Mouse (Mus musculus) embryo, embryonic 10 days (tissue): Measurements from ENCODE around the gene CK137956.

Experiments used
- DNase-seq: peaks from one replicate; pipeline ENCODE4 v3.0.0-alpha.2; 2015; ENCODE audit warnings: low spot score

The CK137956 gene

DNA sequence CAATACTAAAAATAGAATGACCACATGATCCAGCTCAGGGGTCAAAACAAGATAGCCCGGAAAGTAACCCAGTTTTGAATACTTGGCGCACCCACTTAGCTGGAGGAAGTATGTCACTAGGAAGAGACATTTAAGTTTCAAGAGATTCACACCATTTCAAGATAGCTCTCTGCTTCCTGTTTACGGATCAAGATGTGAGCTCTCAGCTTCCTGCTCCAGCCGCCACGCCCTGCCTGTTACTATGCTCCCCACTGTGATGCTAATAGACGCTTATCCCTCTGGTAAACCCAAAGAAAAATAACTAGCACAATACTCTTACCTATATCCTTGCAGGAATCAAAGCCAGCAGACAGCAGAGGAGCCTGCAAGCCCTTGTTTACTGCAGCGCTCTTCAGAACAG lies 57.2 kb downstream of the CK137956 start:
- no peak for DNase-seq

DNA sequence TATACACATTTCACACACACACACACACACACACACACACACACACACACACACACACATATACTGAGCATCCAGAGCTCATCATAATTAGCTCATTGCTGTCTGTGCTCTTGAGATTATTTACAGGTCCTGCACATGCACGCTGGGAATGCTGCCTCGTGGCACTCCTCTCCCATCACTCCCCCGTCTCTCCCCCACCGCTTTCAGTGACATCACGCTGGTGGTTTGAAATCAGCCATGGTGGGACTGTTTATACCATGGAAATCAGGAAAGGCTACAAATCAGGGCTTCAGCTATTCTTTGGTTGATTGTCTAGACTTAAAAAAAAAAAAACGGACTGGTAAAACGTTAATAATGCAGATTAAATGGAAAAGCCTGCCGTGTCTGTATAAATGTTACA lies 63.6 kb downstream of the CK137956 start:
- no peak for DNase-seq

DNA sequence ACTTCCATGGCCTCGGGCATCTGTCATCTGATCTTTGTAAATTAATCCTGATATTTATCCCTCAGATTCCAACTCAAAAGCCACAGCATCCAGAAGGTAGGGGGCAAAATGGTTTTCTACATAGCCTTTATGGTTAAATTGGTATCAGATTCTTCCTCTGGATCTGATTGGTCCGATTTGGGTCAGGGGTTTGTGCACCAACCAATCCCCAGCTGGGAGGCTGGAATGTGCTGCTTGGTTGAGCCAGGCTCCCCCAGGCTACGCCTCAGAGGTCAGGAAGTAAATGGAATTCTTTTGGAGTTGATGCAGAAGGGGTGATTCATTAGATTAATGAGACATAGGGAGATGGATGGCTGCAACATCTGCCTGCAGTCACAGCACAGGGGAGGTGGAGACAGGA lies 66.8 kb downstream of the CK137956 start:
- DNase-seq: peak; percentile 15

DNA sequence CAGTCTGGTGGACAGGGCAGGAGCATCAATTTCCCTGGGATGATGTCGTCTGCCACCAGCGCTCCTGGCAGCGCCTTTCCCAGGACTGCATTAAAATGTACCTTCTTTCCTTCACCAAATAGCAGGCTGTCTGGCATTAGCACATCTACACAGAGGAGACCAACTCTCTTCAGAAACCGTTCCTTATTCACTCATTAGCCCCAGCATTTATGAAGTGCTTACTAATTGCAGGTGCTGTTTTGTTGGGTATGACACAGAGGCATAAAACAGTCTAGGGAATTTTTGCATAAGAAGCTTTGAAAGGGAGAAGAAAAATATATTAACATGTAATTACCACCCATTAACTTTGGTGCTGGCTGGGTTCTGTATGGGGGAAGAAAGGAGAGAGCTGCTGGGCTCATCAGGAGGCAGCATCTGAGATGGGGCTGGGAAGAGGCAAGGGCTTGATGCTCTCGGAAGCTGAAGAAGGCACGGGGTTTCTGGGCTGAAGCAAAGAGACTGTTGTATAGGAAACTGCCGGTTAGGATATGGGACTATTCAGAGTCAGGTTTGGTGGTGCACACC lies 69.8 kb downstream of the CK137956 start:
- no peak for DNase-seq

DNA sequence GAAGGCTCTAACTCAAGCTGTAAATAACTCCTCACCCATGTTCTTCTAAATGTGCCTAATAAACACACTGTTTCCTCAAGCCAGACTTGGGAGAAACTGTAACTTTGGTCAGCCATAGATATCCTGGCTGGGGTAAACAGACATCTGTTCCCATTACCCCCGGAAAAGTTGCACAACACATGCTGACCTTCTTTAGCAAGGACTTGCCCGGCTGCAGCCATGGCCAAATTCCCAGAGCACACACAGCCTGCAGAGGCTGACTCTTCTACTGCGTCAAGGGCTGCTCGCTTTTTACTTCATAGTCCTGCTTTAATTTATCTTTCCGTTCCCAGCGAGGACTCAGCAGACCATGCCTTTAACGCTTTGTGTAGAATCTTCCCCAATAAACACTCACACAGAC lies 81.7 kb downstream of the CK137956 start:
- no peak for DNase-seq

DNA sequence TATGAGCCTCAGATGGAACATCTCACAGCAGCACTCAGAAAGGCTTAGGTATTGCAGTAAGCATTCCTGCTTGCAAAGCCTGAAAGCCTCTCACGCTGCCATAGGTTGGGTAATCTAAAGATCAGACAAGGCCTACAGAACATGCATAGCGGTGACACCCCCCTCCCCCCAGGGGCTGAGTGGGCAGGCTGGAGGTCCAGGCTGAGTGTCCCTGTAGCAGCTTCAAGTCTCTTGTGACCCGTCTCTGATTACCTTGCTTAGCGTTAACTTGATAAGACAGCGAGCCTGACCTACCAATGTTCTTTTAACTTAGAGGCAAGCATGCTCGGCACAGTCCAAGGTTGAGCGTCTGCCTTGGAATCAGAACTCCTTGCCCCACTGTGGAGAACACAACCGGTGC lies 91.8 kb downstream of the CK137956 start:
- DNase-seq: no peak
